Mouse (Mus musculus): ENCODE results near the gene Mpdu1.
"Not testable (repeated sequence)": the region's sequence is repeated elsewhere in the genome, so short reads cannot be mapped to it uniquely, and the experiment has no call there.

Gene Mpdu1

GRCm38 (mm10) chr11:69662213-69662966 lies at the start of gene Mpdu1:
Gene Mpdu1 (minus strand): TSS chr11:69662642.
- peak; percentile 98 for DNase-seq (ENCODE audit: low read depth, low spot score)

- DNase-seq (ENCODE audit: low read depth, low spot score), result no peak
Observed at GRCm38 (mm10) chr11:69711082-69711481, 48.6 kb upstream of the Mpdu1 start.

- DNase-seq (ENCODE audit: low read depth, low spot score), result no peak
Observed at GRCm38 (mm10) chr11:69710470-69710869, 48.0 kb upstream of the Mpdu1 start.

GRCm38 (mm10) chr11:69709554-69710446 lies 47.4 kb upstream of the Mpdu1 start:
- DNase-seq (ENCODE audit: low read depth, low spot score), result no peak

GRCm38 (mm10) chr11:69708614-69709265 lies 46.3 kb upstream of the Mpdu1 start:
- peak; percentile 60 for DNase-seq (ENCODE audit: low read depth, low spot score)

GRCm38 (mm10) chr11:69707873-69708381 lies 45.5 kb upstream of the Mpdu1 start:
- no peak for DNase-seq (ENCODE audit: low read depth, low spot score)

- no peak for DNase-seq (ENCODE audit: low read depth, low spot score)
Observed at GRCm38 (mm10) chr11:69707480-69707847, 45.0 kb upstream of the Mpdu1 start.

GRCm38 (mm10) chr11:69706775-69707479 lies 44.5 kb upstream of the Mpdu1 start:
- no peak for DNase-seq (ENCODE audit: low read depth, low spot score)

- DNase-seq (ENCODE audit: low read depth, low spot score), result peak; percentile 78
Observed at GRCm38 (mm10) chr11:69704613-69705010, 42.2 kb upstream of the Mpdu1 start.

- peak; percentile 92 for DNase-seq (ENCODE audit: low read depth, low spot score)
Observed at GRCm38 (mm10) chr11:69703814-69704612, 41.6 kb upstream of the Mpdu1 start.

- not testable (repeated sequence) for DNase-seq (ENCODE audit: low read depth, low spot score)
Observed at GRCm38 (mm10) chr11:69703381-69703780, 40.9 kb upstream of the Mpdu1 start.

- not testable (repeated sequence) for DNase-seq (ENCODE audit: low read depth, low spot score)
Observed at GRCm38 (mm10) chr11:69702886-69703285, 40.4 kb upstream of the Mpdu1 start.

- no peak for DNase-seq (ENCODE audit: low read depth, low spot score)
Observed at GRCm38 (mm10) chr11:69699595-69699994, 37.2 kb upstream of the Mpdu1 start.

- DNase-seq (ENCODE audit: low read depth, low spot score), result peak; percentile 91
Observed at GRCm38 (mm10) chr11:69698574-69698973, 36.1 kb upstream of the Mpdu1 start.

GRCm38 (mm10) chr11:69697396-69697795 lies 35.0 kb upstream of the Mpdu1 start:
- DNase-seq (ENCODE audit: low read depth, low spot score), result no peak

- DNase-seq (ENCODE audit: low read depth, low spot score), result no peak
Observed at GRCm38 (mm10) chr11:69695361-69696181, 33.1 kb upstream of the Mpdu1 start, which contains the start of the genes Tnfsf12 and Tnfsfm13. Gene Tnfsf12 (minus strand): TSS chr11:69695849. Gene Tnfsfm13 (minus strand): TSS chr11:69696098.

GRCm38 (mm10) chr11:69695046-69695360 lies 32.6 kb upstream of the Mpdu1 start:
- no peak for DNase-seq (ENCODE audit: low read depth, low spot score)

GRCm38 (mm10) chr11:69693421-69693965 lies 31.1 kb upstream of the Mpdu1 start:
- no peak for DNase-seq (ENCODE audit: low read depth, low spot score)

- no peak for DNase-seq (ENCODE audit: low read depth, low spot score)
Observed at GRCm38 (mm10) chr11:69692863-69693262, 30.4 kb upstream of the Mpdu1 start.

All from ZHBTc4 (cell line).